Mouse (Mus musculus) ES-Bruce4 (cell line): ENCODE results near the gene Cnmd. TPM values are rescaled to one million over a fixed set of nuclear protein-coding genes. Genes with fewer than 3 reads are reported as not detected.

ENCODE experiments used
- H3K27ac ChIP-seq: 2 replicates; pipeline ENCODE4 v1.5.1; 2012; ENCODE audit warnings: low read length, inconsistent platforms; ENCODE audit not compliant: insufficient read depth
- H3K27me3 ChIP-seq: 2 replicates; pipeline ENCODE4 v1.6.1; 2012; ENCODE audit warnings: mild to moderate bottlenecking, low read length, inconsistent platforms; ENCODE audit not compliant: control insufficient read depth, poor library complexity, insufficient read depth, severe bottlenecking
- H3K36me3 ChIP-seq: 2 replicates; pipeline ENCODE4 v1.6.1; 2012; ENCODE audit warnings: inconsistent platforms, mild to moderate bottlenecking, low read length, moderate library complexity; ENCODE audit not compliant: control insufficient read depth, poor library complexity, insufficient read depth, severe bottlenecking
- H3K4me1 ChIP-seq: one replicate; pipeline ENCODE4 v1.8.1; 2011; ENCODE audit warnings: low read length; ENCODE audit not compliant: control insufficient read depth, insufficient read depth
- H3K4me3 ChIP-seq: 2 replicates; pipeline ENCODE4 v1.5.1; 2011; ENCODE audit warnings: low read depth, mild to moderate bottlenecking, low read length
- H3K9ac ChIP-seq: 2 replicates; pipeline ENCODE4 v1.6.1; 2012; ENCODE audit warnings: low read depth, mild to moderate bottlenecking, inconsistent platforms; ENCODE audit not compliant: poor library complexity, severe bottlenecking
- H3K9me3 ChIP-seq: replicated peaks from 2 replicates; pipeline ENCODE4 v1.6.1; 2012; ENCODE audit warnings: mild to moderate bottlenecking, low read length, inconsistent platforms; ENCODE audit not compliant: control insufficient read depth, poor library complexity, insufficient read depth, severe bottlenecking
- CTCF ChIP-seq: IDR thresholded peaks from one replicate; pipeline ENCODE4 v1.8.1; 2011; ENCODE audit warnings: low read depth, low read length
- EP300 ChIP-seq: IDR thresholded peaks from 2 replicates; pipeline ENCODE4 v1.6.1; 2011; ENCODE audit warnings: low read depth, low read length; ENCODE audit not compliant: insufficient read depth
- POLR2A ChIP-seq: IDR thresholded peaks from one replicate; pipeline ENCODE4 v1.8.1; 2011; ENCODE audit warnings: low read length; ENCODE audit not compliant: insufficient read depth
- polyA plus RNA-seq: library from polyadenylated mRNA; stranded (reverse); fragments of >200 nt; gene quantifications from 2 replicates; pipeline ENCODE4 v1.2.4, GENCODE M21; 2011; ENCODE audit warnings: low read depth; ENCODE audit not compliant: missing spikeins, insufficient read depth, insufficient read length

The Cnmd gene
- polyA plus RNA-seq, 1 experiment, result not detected

DNA sequence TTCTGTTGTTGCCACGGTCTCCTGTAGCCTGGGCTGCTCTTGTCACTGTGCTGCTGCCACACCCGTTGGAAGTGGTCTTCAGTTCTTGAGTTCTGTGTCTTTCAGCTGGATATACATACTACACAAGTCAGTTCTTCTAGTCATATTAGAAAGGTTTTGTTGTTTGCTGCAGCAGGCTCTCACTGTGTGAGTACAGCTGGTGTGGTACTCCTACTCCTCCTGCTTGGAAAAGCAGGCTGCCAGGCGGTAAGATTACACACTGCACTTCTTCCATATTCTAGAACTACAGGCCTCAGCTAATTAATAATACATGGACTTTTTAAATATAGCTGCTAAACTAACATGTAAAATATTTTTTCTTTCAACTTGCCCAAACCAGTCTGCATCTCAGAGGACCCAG, 55.1 kb downstream of the Cnmd start:
- H3K4me1 ChIP-seq, result no peaks in the 10 kb centered on the region
- no peak overlapping the region for H3K27ac ChIP-seq
- TF ChIP-seq CTCF (no peak), POLR2A (no peak), EP300 (no peak)
- no peak overlapping the region for H3K9ac ChIP-seq
- H3K9me3 ChIP-seq, result no peaks in the 10 kb centered on the region
- no peak overlapping the region for H3K4me3 ChIP-seq
- H3K27me3 ChIP-seq, result no peaks in the 10 kb centered on the region
- peaks cover 66% of the 10 kb centered on the region for H3K36me3 ChIP-seq

DNA sequence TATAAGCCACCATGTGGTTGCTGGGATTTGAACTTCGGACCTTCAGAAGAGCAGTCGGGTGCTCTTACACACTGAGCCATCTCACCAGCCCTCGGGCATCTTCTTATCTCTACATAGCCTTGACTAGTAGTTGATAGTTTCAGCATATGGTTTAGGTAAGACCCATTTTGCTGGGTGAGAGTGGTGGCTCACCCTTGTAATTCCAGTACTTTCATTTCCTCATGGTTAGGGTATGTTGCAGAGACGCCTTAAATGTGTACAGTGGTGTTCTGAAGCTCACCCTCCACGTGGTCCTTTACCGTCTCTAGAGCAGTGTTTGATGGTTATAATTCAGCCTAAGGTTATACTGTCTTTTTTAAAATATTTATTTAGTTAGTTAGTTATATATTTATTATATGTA, 55.6 kb downstream of the Cnmd start:
- no peaks in the 10 kb centered on the region for H3K9me3 ChIP-seq
- no peak overlapping the region for H3K9ac ChIP-seq
- TF ChIP-seq CTCF, result no peak
- no peak overlapping the region for H3K27ac ChIP-seq
- no peak overlapping the region for H3K4me3 ChIP-seq
- peaks cover 66% of the 10 kb centered on the region for H3K36me3 ChIP-seq
- no peaks in the 10 kb centered on the region for H3K27me3 ChIP-seq
- H3K4me1 ChIP-seq, result no peaks in the 10 kb centered on the region

DNA sequence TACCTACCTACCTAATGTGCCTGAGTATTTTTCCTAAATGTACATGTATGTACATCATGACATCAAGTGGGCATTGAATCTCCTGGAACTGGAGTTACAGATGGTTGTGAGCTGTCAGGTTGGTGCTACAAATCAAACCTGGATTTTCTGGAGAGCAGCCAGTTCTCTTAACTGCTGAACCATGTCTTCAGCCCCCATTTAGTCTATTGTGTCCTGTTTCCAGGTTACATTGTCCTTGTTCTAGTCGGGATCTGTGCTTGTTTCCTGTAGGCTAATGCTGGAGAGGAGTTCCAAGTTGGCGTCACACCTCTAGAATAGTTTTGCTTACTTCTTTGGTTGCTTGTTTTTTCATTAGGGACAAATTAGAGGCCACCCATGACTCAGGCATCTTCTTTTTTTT, 56.1 kb downstream of the Cnmd start:
- H3K27ac ChIP-seq, result no peak overlapping the region
- no peaks in the 10 kb centered on the region for H3K27me3 ChIP-seq
- H3K9me3 ChIP-seq, result no peaks in the 10 kb centered on the region
- H3K9ac ChIP-seq, result no peak overlapping the region
- H3K4me3 ChIP-seq, result no peak overlapping the region
- no peak for TF ChIP-seq EP300
- TF ChIP-seq POLR2A, result no peak
- no peak for TF ChIP-seq CTCF
- H3K36me3 ChIP-seq, result peaks cover 65% of the 10 kb centered on the region
- no peaks in the 10 kb centered on the region for H3K4me1 ChIP-seq

DNA sequence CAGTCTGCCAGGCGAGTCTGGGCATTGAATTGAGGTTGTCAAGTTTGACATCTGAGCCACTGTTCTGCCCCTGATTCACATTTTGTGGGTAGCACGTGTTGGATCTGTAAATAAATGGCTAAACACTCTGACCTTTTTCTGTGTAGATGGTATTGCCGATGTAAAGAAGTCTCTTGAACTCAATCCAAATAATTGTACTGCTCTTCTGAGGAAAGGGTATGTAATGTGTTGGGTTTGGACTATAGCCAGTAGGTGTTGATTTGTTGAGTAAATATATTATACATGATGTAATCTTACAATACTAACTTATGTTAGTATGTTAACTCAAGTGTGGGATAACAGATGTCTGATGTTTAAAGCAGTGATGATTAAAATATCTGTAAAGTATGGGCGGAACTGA, 65.4 kb downstream of the Cnmd start:
- no peak for TF ChIP-seq POLR2A
- no peak for TF ChIP-seq EP300
- no peak for TF ChIP-seq CTCF
- H3K36me3 ChIP-seq, result peaks cover 54% of the 10 kb centered on the region
- H3K4me3 ChIP-seq, result no peak overlapping the region
- no peaks in the 10 kb centered on the region for H3K4me1 ChIP-seq
- H3K27me3 ChIP-seq, result no peaks in the 10 kb centered on the region
- no peak overlapping the region for H3K27ac ChIP-seq
- H3K9ac ChIP-seq, result no peak overlapping the region
- H3K9me3 ChIP-seq, result no peaks in the 10 kb centered on the region

DNA sequence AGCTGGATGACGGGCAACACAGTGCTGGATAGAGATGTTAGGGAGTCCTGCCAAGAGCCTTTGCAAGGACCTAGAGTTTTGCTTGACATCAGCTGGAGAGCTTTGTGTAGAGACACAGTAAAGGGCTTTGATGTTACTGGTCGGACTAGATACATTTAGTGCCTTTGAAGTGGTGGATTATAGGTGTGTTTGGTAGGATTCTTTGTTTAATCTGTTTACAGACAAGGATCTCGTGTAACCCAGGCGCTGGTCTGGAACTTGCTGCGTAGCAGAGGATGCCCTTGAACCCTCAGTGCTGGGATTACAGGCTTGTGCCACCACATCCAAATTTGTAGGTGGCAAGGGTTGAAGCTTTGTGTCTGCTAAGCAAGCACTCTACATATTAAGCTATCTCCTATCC, 67.9 kb downstream of the Cnmd start:
- no peaks in the 10 kb centered on the region for H3K9me3 ChIP-seq
- no peak overlapping the region for H3K9ac ChIP-seq
- no peak overlapping the region for H3K27ac ChIP-seq
- peaks cover 37% of the 10 kb centered on the region for H3K36me3 ChIP-seq
- no peaks in the 10 kb centered on the region for H3K27me3 ChIP-seq
- H3K4me1 ChIP-seq, result no peaks in the 10 kb centered on the region
- no peak overlapping the region for H3K4me3 ChIP-seq
- no peak for TF ChIP-seq POLR2A
- TF ChIP-seq EP300, result no peak
- TF ChIP-seq CTCF, result no peak

DNA sequence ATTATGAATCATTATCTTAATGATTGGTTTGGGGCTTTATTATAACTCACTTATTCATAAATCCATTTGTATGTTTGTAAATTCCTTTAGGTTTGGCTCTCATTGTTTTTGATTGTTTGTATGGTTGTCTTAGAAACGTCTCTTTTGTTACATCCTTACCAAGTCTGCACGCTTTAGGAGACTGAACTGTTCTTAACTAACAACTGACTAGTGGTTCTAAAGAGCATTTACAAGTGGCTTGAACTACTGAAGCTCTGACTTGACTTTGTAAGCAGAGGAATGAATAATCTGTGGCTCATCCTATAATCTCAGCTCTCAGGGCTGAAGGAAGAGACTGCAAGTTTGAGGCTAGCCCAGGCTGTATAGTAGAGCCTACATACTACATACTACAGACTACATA, 70.4 kb downstream of the Cnmd start:
- H3K4me3 ChIP-seq, result no peak overlapping the region
- peaks cover 16% of the 10 kb centered on the region for H3K36me3 ChIP-seq
- no peaks in the 10 kb centered on the region for H3K4me1 ChIP-seq
- H3K27ac ChIP-seq, result no peak overlapping the region
- H3K9ac ChIP-seq, result no peak overlapping the region
- no peaks in the 10 kb centered on the region for H3K9me3 ChIP-seq
- H3K27me3 ChIP-seq, result no peaks in the 10 kb centered on the region
- no peak for TF ChIP-seq CTCF
- TF ChIP-seq POLR2A, result no peak
- no peak for TF ChIP-seq EP300

DNA sequence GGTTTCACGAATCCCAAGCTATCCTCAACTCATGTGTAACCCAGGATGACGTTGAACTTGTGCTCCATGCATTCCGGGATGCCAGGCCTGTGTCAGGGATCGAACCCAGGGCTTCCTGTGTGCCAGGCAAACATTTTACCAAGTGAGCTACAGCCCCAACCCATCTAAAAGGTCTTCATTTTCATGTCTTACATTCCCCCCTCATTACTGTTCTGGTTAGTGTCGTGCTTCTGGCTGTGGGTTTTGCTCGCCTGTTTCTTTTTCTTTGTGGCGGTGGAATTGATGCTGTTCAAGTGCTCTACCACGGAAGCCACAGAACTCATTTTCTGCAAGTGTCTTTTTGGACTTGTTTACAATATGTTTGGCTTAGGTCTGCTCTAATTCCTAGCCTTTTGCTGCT, 71.1 kb downstream of the Cnmd start:
- H3K9ac ChIP-seq, result no peak overlapping the region
- TF ChIP-seq EP300 (no peak), POLR2A (no peak), CTCF (no peak)
- H3K9me3 ChIP-seq, result no peaks in the 10 kb centered on the region
- no peaks in the 10 kb centered on the region for H3K27me3 ChIP-seq
- H3K4me1 ChIP-seq, result no peaks in the 10 kb centered on the region
- no peak overlapping the region for H3K27ac ChIP-seq
- H3K36me3 ChIP-seq, result peaks cover 11% of the 10 kb centered on the region
- H3K4me3 ChIP-seq, result no peak overlapping the region
